Mouse (Mus musculus) kidney, postnatal 4 days (tissue): ENCODE measurements around the gene Cd72.

ENCODE experiments used
- DNase-seq, 2 experiments: peaks; one replicate each; pipeline ENCODE4 v3.0.0; 2021; ENCODE audit warnings: mixed read lengths in 2 of 2

Gene Cd72

GRCm38 (mm10) chr4:43478534-43478858 is 24.1 kb upstream of the Cd72 start:
- no peak for DNase-seq

GRCm38 (mm10) chr4:43477857-43478533 is 23.6 kb upstream of the Cd72 start:
- peak; percentile 89 to 92 for DNase-seq

DNA sequence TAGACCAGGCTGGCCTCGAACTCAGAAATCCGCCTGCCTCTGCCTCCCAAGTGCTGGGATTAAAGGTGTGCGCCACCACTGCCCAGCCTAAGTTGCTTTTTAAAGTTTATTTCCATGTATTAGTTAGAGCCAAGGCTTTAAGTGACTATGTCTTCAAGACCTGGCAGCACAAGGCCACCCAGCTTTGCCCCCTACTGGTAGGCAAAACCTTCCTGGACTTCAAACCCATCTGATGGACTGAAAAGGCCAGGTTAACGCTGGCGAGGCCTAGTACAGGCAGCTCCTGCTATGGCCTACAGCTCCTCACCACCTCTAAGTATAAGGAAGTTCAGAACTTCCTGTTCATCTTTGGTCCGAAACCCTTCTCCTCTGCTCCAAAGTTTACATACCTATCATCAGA is 22.2 kb upstream of the Cd72 start:
- DNase-seq = peak in 1 of 2 experiments; percentile 59

GRCm38 (mm10) chr4:43473636-43474035 is 19.2 kb upstream of the Cd72 start:
- no peak for DNase-seq

DNA sequence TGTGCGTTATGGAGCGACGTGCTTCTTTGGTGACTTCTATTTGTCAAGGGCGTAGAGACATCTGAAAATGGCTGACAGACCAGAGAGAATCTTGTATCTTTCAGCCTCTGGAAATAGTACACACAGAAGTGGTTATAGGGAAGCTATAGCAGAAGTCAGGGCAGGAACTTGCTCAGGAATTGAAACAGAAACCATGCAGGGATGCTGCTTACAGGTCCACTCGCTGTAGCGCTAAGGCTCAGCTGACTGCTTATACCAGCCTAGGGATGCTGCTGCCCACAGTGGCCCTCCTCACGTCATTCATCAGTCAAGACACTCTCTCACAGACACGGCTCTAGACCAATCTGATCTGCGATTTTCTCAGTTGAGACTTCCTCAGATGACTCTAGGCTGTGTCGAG is 15.9 kb upstream of the Cd72 start:
- DNase-seq = no peak

DNA sequence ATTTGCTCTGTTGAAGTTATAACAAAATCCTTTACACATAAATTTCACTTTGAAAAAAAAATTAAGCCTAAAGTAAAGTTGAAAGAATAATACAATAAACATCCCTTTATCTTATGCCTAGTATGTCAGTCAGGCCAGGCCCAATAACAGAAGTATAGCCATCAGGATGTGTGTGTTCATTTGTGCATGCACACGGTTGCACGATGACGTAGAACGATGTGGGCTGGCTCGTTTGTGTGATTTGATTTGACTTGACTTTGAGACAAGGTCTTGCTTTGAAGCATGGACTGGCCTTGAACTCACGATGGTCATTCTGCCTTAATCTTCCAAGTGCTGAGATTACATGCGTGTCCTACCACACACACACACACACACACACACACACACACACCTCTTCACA is 12.4 kb upstream of the Cd72 start:
- no peak for DNase-seq

- DNase-seq = no peak
Observed at GRCm38 (mm10) chr4:43465935-43466334, 11.5 kb upstream of the Cd72 start.

- DNase-seq = no peak
Observed at GRCm38 (mm10) chr4:43463102-43463501, 8.7 kb upstream of the Cd72 start.

DNA sequence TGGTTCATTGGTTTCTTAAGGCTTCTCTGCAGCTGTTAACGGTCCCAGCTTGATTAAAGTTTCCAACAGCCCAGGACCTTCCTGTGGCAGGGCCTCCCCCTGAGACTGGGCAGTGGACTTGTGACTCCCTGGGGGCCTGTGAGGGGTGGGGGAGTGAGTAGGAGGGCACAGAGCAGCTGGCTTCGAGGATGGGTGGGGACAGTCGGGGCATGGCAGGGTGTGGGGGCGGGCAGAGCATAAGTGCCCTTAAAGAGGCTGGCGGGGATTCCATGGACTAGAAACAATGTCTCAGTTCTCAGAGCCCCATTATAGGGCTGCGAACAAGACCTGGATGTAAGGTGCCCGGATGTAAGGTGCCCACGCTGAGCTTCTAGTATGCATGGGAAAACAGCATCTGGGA is 2.7 kb upstream of the Cd72 start:
- peak; percentile 36 to 56 for DNase-seq

DNA sequence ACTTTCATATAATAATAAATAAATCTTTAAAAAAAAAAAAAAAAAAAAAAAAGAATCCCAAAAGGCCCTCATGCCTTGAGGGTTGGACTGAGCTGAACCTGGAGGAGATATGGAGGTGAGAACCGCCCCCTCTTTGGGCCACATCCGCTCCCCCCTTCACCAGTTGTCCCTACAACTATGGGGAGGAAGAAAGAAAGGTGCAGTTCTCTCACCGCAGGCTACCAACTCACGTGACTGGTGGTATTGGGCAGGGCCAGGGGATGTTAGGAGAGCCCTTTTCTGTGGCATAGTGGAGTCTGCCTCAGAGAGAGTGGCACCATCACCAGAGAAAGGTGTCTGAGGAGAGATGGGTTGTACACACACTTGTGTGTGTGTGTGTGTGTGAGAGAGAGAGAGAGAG is 2.0 kb upstream of the Cd72 start:
- no peak for DNase-seq

DNA sequence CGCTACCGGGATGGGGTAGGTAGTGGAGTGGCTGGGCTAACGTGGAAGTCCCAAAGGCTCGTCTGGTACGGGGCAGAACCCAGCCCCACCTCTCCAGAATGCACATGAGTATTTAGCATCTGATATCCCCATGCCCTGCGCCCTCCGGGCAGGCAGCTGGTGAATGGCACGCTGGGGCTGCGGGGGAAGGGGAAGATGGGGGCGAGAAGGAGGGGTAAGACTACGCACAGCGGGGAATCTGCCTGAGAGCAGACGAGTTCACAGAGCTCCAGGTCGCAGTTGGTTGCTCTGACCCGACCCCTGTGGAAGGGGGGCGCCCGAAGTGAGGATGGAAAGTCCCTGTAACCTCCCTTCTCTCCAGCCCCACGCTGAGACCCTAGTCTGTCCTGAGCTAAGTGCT is 1.0 kb downstream of the Cd72 start:
- peak in 1 of 2 experiments; percentile 27 for DNase-seq

DNA sequence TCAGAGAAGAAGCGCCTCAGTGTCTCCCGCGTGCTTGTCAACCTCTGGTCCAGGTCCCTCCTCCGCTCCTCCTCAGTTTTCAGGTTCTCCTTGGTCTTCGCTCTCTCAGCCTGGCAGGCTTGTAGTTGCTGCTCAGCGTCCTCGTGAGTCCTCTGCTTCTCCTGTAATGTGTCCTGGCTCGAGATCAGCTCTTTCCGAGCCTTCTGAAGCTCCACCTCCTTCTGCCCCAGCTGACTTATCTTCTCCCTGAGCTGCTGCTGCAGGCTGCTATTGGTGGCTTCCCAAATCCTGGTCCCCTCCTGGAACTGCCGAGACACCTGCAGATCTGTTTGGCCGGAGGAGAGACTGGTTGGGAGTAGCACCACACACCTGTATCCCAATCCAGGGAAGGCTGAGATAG is 2.1 kb downstream of the Cd72 start:
- no peak for DNase-seq

- DNase-seq = no peak
Observed at GRCm38 (mm10) chr4:43448554-43448953, 5.9 kb downstream of the Cd72 start.

- DNase-seq = no peak
Observed at GRCm38 (mm10) chr4:43447251-43447650, 7.2 kb downstream of the Cd72 start.

- peak; percentile 58 to 70 for DNase-seq
Observed at GRCm38 (mm10) chr4:43443511-43443910, 10.9 kb downstream of the Cd72 start.

DNA sequence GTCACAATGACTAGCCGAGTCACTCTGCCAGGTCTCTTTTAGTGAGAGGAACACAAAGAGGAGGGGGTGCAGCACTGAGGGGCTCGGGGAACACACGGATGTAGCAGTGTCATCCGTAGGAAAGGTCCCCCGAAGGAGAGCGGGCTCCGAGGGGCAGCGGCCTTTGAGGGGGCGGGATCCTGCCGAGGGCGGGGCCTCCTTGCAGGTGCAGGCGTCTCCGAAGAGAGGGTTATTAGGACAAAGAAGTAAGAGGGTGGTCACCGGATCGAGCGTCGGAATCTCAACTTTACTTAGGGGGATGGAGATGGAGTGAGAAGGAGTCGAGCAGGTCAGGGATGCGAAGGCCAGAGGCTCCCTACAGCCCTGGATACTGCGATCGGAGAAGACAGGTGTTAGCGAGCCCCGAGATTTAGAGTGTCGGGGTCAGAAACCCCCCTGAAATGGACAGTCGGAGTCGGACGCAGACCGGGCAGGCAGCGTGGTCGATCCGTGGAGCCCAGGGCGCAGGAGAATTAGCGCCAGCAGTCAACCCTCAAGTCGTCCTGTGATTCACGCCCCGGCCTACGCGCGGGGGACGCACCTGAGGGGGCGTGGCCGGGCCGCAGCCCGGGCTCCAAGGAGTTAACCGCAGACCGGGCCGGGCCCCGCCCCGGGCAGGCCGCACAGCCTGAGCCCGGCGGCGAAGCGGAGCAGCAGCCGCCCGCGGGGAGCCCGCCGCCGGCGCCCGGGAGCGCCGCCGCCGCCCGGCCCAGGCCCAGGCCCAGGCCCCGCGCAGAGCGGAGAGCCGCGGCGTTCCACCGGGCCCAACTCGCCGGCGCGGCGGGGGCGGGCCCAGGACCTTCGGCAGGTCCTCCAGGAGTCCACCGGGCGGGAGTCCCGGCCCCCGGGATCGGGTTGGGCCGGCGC is 11.7 kb downstream of the Cd72 start:
- peak; percentile 82 to 91 for DNase-seq

DNA sequence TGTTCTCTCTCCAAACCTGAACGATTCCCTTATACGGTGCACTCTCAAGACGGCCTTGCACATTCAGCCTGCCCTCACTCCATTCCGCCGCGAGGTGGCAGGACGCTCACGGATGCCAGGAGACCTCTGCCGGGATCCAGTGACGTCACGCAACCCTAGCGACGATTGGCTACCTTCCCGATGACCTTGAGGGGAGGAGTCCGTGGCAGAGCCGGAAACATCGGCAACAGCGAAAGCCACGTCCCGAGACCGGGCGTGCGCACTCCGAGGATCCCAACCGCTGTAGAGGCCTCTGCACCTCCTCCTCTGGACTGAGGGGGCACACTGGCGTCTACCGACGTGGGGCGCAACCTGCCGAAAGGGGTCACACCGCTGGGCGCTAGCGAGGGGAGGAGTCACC is 12.4 kb downstream of the Cd72 start:
- peak; percentile 99 for DNase-seq

GRCm38 (mm10) chr4:43441639-43442038 is 12.8 kb downstream of the Cd72 start, which contains the start of gene Tesk1:
Tesk1 (plus strand) TSS chr4:43441939.
- no peak for DNase-seq

- DNase-seq = no peak
Observed at GRCm38 (mm10) chr4:43432832-43433231, 21.6 kb downstream of the Cd72 start.

GRCm38 (mm10) chr4:43431690-43432089 is 22.7 kb downstream of the Cd72 start:
- peak; percentile 90 to 93 for DNase-seq

- DNase-seq = peak; percentile 65 to 74
Observed at GRCm38 (mm10) chr4:43428946-43429345, 25.5 kb downstream of the Cd72 start, which contains the start of gene Fam166b. Fam166b (minus strand) TSS chr4:43429134.

- peak in 1 of 2 experiments; percentile 8 for DNase-seq
Observed at GRCm38 (mm10) chr4:43428180-43428861, 26.1 kb downstream of the Cd72 start.

GRCm38 (mm10) chr4:43427501-43428179 is 26.8 kb downstream of the Cd72 start:
- DNase-seq = no peak
